Mouse (Mus musculus) adrenal gland, adult 8-10 months (tissue): ENCODE results near the gene Ypel3. TPM values are rescaled to one million over a fixed set of nuclear protein-coding genes. Genes with fewer than 3 reads are reported as not detected.

Experiments used
- DNase-seq: peaks from one replicate; pipeline ENCODE4 v3.0.0; 2022
- total RNA-seq, 4 experiments: library from RNA; stranded (reverse); gene quantifications; 2 replicates each; pipeline ENCODE4 v1.2.4; 2022

Gene Ypel3
- total RNA-seq, 4 experiments from 2014 or later, result 114 to 148 (median 125) TPM

- DNase-seq, result no peak
These were observed 40.8 kb downstream of the Ypel3 start for GRCm38 (mm10) chr7:126817595-126817994.

GRCm38 (mm10) chr7:126818818-126819217 is 42.1 kb downstream of the Ypel3 start:
- DNase-seq, result no peak

- peak; percentile 75 for DNase-seq
These were observed 45.2 kb downstream of the Ypel3 start for GRCm38 (mm10) chr7:126821835-126822511.

- DNase-seq, result no peak
These were observed 46.0 kb downstream of the Ypel3 start for GRCm38 (mm10) chr7:126822741-126823140.

GRCm38 (mm10) chr7:126823202-126823711 is 46.5 kb downstream of the Ypel3 start:
- DNase-seq, result no peak

GRCm38 (mm10) chr7:126823940-126824339 is 47.2 kb downstream of the Ypel3 start:
- no peak for DNase-seq

GRCm38 (mm10) chr7:126825403-126825802 is 48.6 kb downstream of the Ypel3 start:
- DNase-seq, result no peak

- no peak for DNase-seq
These were observed 49.2 kb downstream of the Ypel3 start for GRCm38 (mm10) chr7:126825952-126826351.

Other genes with a start within 250 kb of the Ypel3 start
- gene Eif3c, start 210.5 kb upstream of the Ypel3 start, total RNA-seq, result 100 to 1,000 TPM; 206 to 258 (median 232) TPM
- gene Apobr, start 192.0 kb upstream of the Ypel3 start, total RNA-seq, result 1 to 10 TPM; 1.4 to 4.3 (median 3.3) TPM
- gene Cln3, start 191.1 kb upstream of the Ypel3 start, total RNA-seq, result 10 to 100 TPM; 25.6 to 55.5 (median 39.8) TPM
- gene Il27, start 182.0 kb upstream of the Ypel3 start, total RNA-seq, result not detected
- gene Nupr1, start 146.1 kb upstream of the Ypel3 start, total RNA-seq, result 10 to 100 TPM in 2 of 4 experiments, 1 to 10 TPM in 2; 7.9 to 17.5 (median 10.3) TPM
- gene Sgf29, start 127.6 kb upstream of the Ypel3 start, total RNA-seq, result 10 to 100 TPM; 30.5 to 44.4 (median 38.2) TPM
- 10 to 100 TPM; 33.4 to 42.0 (median 40.2) TPM for gene Sult1a1, start 100.5 kb upstream of the Ypel3 start, total RNA-seq
- 100 to 1,000 TPM in 1 of 4 experiments, 10 to 100 TPM in 3; 78.0 to 116 (median 95.6) TPM for gene Bola2, start 81.6 kb upstream of the Ypel3 start, total RNA-seq
- 10 to 100 TPM; 14.7 to 21.1 (median 18.2) TPM for gene Slx1b, start 81.2 kb upstream of the Ypel3 start, total RNA-seq
- 10 to 100 TPM; 21.0 to 28.2 (median 25.0) TPM for gene Coro1a, start 69.2 kb upstream of the Ypel3 start, total RNA-seq
- gene Mapk3, start 17.4 kb upstream of the Ypel3 start, total RNA-seq, result 100 to 1,000 TPM; 117 to 195 (median 156) TPM
- 1 to 10 TPM; 1.8 to 9.2 (median 5.6) TPM for gene Gdpd3, start 10.6 kb upstream of the Ypel3 start, total RNA-seq
- under 1 TPM in 3 of 4 experiments, not detected in 1; 0.35 to 0.74 (median 0.56) TPM for gene Tbx6, start 4.5 kb downstream of the Ypel3 start, total RNA-seq
- gene Ppp4c, start 15.5 kb downstream of the Ypel3 start, total RNA-seq, result 100 to 1,000 TPM in 1 of 4 experiments, 10 to 100 TPM in 3; 85.9 to 100 (median 94.9) TPM
- 10 to 100 TPM in 3 of 4 experiments, 1 to 10 TPM in 1; 9.4 to 16.7 (median 13.8) TPM for gene Fam57b, start 20.7 kb downstream of the Ypel3 start, total RNA-seq
- gene 4930451I11Rik, start 54.7 kb downstream of the Ypel3 start, total RNA-seq, result not detected
- 1 to 10 TPM in 2 of 4 experiments, under 1 TPM in 2; 0.15 to 1.4 (median 1.1) TPM for gene Doc2a, start 70.5 kb downstream of the Ypel3 start, total RNA-seq
- 10 to 100 TPM in 3 of 4 experiments, 1 to 10 TPM in 1; 8.7 to 21.8 (median 15.2) TPM for gene Hirip3, start 85.0 kb downstream of the Ypel3 start, total RNA-seq
- gene Ino80e, start 85.4 kb downstream of the Ypel3 start, total RNA-seq, result 10 to 100 TPM; 42.7 to 56.2 (median 48.0) TPM
- 100 to 1,000 TPM in 2 of 4 experiments, 10 to 100 TPM in 2; 68.1 to 117 (median 94.5) TPM for gene Taok2, start 107.7 kb downstream of the Ypel3 start, total RNA-seq
- gene Tmem219, start 146.0 kb downstream of the Ypel3 start, total RNA-seq, result 10 to 100 TPM; 29.4 to 48.6 (median 37.2) TPM
- gene Kctd13, start 151.9 kb downstream of the Ypel3 start, total RNA-seq, result 10 to 100 TPM; 20.9 to 35.2 (median 33.6) TPM
- 1 to 10 TPM; 1.7 to 5.0 (median 3.7) TPM for gene Asphd1, start 172.6 kb downstream of the Ypel3 start, total RNA-seq
- 100 to 1,000 TPM in 3 of 4 experiments, 10 to 100 TPM in 1; 94.1 to 133 (median 117) TPM for gene Sez6l2, start 173.6 kb downstream of the Ypel3 start, total RNA-seq
- gene Cdipt, start 199.0 kb downstream of the Ypel3 start, total RNA-seq, result 100 to 1,000 TPM in 3 of 4 experiments, 10 to 100 TPM in 1; 99.2 to 107 (median 103) TPM
- gene Cdiptos, start 199.1 kb downstream of the Ypel3 start, total RNA-seq, result 1 to 10 TPM in 1 of 4 experiments, under 1 TPM in 3; 0.46 to 1.8 (median 0.71) TPM
- gene Mvp, start 237.7 kb downstream of the Ypel3 start, total RNA-seq, result 100 to 1,000 TPM; 117 to 186 (median 125) TPM
- gene Pagr1b, start 239.5 kb downstream of the Ypel3 start, total RNA-seq, result 1 to 10 TPM in 1 of 4 experiments, not detected in 3; 1.5 TPM
- gene Pagr1a, start 240.4 kb downstream of the Ypel3 start, total RNA-seq, result 10 to 100 TPM in 3 of 4 experiments, 1 to 10 TPM in 1; 7.5 to 36.1 (median 14.3) TPM
- gene Gm42742, start 244.1 kb downstream of the Ypel3 start, total RNA-seq, result 10 to 100 TPM in 3 of 4 experiments, 1 to 10 TPM in 1; 5.5 to 40.3 (median 28.9) TPM
- 1 to 10 TPM; 2.4 to 8.7 (median 6.4) TPM for gene Prrt2, start 244.3 kb downstream of the Ypel3 start, total RNA-seq